Mouse (Mus musculus) megakaryocyte progenitor cell, adult 5-6 weeks (primary cell): ENCODE measurements at regions not wholly inside any gene's neighbourhood (a gene's known extent, or its start where the extent isn't known, plus 50 kb on each side); places are given as distances from the start of the nearest gene placed in this dataset.

Experiments
- ATAC-seq: replicated peaks from 2 replicates; pipeline ENCODE4 v1.8.0; 2016; ENCODE audit warnings: mild to moderate bottlenecking, moderate TSS enrichment, inconsistent platforms; ENCODE audit not compliant: poor library complexity

DNA sequence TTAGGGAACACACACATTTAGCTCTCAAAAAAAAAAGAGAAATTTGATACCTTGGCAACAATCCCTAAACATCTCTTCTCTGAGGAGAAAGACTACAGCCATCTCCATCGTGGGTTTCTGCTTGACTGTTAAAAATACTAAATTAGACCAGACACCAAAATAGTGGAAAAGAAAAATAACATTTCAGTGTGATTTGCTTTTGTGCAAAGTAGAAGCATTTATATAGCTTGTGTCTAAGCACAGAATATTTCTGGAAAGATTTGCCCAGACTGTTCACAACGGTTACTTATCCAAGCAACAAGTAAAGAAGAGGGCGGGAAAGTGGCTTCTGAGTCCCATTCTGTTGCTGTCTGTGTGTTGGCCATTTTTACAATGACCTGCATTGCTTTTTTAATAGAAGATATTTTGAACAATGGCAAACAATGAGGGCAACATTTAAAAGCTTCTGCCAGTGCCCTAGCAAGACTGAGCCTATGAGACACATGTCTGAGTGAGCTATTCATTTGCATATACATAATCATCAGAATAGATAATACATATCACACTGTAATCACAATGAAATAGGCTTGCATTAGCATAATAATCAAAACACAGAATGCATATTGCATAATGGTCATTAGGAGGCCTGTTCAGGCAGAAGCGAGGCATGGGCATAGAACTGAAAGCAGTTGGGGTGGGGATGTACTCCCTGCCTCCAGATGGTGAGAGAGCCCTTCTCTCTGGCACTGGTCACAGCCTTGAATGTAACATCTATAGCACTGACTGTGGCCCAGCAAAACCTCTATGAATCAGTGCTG is 159.5 kb upstream of the Irf2bp2 start:
- no peak for ATAC-seq

DNA sequence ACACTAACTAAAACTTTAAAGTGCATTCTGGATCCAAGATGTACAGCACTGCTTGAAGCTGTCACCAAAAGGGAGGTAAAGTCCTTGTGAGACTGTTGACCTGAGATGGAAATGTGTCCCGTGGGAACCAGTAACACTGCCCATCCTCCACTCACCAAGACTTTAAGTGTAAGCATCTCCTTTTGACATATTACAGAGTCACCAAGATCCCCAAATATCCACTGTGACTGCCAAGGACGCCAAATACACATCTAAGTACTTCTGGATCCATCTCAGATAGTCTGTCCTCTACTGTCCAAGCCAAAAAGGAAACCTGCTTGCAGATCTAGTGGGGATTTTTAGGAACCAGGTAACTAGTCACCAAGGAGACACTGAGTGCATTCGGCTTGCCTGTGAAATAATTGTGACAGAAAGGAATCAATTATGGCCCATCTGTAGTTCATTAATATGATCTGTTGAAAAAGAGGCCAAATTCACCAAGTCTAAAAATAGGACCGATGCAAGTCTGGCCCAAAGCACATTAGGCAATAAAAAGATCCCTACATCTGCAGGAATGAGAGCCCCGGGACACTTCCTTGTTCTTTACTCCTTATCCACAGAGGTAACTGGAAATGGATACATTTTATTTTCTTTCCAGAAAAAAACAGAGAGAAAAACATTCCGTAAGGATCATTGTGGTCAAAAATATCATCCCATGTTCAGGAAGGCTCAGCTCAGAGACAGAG is 157.8 kb upstream of the Irf2bp2 start:
- no peak for ATAC-seq

GRCm38 (mm10) chr8:126745992-126746775 is 152.4 kb upstream of the Irf2bp2 start:
- ATAC-seq: no peak

DNA sequence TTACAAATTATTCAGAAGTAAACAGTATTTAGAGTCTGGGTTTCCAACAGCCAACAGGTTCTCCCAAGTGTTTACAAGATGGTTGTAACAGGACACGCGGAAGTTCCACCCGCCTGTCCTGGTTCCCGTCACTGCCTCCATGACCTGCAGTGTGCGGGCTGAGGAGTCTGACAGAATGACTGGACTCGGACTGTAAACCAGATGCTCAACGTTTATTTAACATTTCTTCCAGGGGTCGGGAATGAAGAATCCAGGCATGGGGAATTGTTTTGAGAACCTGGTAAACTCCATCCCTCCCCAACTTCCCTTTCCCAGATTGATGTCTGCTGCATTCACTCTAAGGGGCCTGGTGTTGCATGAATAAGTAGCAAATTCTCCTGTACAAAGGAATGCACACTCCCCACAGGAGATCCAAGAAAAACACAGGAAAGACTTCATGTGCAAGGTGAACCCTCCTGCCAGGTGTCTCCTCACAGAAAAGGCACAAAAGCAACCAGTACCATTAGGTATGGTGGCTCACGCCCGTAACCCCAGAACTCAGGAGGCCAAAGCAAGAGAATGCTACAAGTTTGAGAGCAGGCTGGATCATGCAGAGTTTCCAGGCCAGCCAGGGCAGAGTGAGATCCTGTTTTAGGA is 151.1 kb upstream of the Irf2bp2 start:
- no peak for ATAC-seq

DNA sequence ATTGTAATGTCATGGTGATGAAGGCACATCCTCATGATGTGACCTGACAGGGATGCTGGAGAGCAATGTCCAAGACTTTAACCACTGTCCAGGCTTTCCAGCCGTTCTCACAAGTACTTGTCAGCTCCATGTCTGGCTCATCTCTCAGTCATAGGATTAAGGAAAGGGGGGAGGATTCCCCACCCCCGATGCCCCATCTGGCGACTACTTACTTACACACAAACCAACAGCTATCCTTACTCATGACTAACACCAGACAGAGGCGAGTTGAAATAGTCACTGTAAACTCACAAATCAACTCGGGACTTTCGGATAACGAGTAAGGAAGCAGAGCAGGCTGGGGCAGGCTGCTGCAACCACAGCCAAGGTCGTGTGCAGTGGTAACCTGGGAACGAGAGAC is 149.5 kb upstream of the Irf2bp2 start:
- no peak for ATAC-seq

GRCm38 (mm10) chr8:126742081-126742480 is 148.3 kb upstream of the Irf2bp2 start:
- ATAC-seq: no peak

GRCm38 (mm10) chr8:126741031-126741430 is 147.2 kb upstream of the Irf2bp2 start:
- ATAC-seq: no peak

DNA sequence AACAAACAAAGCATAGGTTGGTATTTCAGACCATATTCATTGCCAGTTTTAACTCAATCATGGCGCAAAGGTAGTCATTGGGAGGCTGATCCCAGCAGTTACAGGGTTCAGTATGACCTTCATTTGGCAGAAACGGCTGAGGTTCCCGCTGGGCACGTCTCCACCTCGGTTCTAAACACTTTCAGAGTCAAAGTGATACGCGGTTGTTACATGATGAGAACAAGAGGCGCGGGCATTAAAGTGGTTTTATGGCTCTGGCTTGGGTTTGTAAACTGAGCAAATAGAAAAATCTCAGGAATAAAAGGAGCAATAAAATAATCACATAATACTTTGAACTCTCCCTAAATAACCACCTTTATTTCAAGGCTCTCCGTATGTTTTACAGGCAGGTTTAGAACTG is 146.0 kb upstream of the Irf2bp2 start:
- ATAC-seq: no peak

DNA sequence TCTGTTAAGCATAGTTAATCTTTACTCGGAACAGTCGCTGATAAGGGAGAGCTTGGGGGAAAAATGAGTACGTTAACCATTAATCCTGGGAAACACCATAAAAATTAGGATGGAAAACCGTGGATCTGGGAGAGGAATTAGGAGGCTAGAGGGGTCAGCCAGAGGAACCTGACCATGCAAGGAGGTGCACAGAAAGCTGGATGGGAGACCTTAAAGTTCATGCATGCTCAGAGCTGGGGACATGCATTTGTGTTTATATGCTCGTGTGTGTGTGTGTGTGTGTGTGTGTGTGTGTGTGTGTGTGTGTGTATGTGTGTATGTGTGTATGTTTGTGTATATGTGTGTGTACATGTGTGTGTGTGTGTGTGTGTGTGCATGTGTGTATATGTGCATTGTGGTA is 143.2 kb upstream of the Irf2bp2 start:
- no peak for ATAC-seq

DNA sequence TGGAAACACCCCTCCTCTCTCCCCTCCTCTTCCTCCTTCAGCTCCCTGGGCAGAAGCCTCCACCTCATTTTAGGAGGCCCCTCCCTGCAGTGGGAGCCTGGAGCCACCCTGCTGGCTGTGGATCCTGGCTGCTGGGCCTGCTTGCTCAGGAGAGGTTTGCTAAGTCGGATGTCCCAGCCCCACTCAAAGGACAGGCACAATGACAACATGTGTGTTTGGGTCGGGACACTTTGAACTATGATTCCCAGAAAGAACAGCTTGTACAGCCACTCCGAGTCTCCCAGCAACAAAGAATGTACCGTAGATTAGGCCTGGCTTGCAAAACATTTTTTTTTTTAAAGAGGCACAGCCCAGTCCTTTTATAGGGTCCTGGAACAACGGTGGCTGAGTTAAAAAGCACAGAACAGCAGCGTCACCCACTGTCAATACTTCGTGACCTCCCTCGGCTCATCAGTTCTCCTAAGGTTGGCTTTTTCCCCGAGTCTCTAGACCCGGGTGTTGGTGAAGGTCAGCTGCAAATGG is 142.7 kb upstream of the Irf2bp2 start:
- ATAC-seq: peak; percentile 6; the same call in 1 of the 2 replicates

- peak; percentile 90 for ATAC-seq
Measured at GRCm38 (mm10) chr8:126735488-126736440, 142.0 kb upstream of the Irf2bp2 start.

GRCm38 (mm10) chr8:126734743-126735487 is 141.1 kb upstream of the Irf2bp2 start:
- no peak for ATAC-seq

GRCm38 (mm10) chr8:126733779-126734178 is 140.0 kb upstream of the Irf2bp2 start:
- ATAC-seq: no peak

DNA sequence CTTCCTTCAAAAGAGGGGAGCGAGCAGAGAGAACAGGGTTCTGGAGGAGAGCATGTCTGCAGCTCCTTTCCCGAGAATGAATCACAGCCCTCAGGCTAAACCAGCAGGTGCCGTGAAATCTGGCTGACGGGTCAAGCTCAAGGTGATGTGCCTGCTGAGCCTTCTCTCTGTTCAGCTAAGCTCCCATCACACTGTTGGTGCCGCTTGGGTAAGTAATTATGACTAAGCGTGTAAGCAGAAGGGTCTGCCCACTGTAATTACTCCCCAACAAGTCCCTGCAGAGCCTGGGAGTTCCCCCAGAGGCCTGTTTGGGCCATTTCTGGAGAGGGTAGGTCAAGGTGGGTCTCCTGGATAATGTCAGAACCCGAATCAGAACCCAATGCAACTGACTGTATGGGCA is 139.5 kb upstream of the Irf2bp2 start:
- ATAC-seq: no peak

DNA sequence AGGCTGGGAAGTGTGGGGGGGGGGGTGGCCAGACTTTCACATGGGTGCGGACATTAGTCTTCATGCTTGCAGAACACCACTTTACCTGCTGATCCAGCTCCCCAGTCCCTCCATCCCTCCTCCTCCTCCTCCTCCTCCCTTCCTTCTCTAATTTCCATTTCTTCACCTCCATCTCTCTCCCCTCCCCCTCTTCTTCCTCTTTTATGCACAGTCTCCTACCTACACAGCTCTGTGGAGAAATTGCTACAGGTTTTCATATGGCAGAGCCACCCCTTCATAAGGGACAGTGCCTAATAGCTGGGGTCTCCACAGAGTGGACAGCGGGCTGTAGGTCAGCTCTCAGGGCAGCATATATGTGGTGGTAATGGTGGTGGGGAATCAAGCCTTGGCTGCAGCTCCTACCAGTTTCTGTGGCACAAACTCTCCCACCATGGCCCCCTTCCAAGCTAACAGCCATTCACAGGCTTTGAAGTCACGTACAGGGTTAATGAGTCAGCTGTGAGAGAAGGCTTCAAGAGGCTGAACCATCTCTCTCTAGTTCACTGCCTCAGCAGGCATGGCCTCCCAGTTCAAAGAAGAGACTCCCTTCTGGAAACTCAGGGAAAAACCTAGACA is 136.3 kb upstream of the Irf2bp2 start:
- peak; percentile 57 for ATAC-seq

DNA sequence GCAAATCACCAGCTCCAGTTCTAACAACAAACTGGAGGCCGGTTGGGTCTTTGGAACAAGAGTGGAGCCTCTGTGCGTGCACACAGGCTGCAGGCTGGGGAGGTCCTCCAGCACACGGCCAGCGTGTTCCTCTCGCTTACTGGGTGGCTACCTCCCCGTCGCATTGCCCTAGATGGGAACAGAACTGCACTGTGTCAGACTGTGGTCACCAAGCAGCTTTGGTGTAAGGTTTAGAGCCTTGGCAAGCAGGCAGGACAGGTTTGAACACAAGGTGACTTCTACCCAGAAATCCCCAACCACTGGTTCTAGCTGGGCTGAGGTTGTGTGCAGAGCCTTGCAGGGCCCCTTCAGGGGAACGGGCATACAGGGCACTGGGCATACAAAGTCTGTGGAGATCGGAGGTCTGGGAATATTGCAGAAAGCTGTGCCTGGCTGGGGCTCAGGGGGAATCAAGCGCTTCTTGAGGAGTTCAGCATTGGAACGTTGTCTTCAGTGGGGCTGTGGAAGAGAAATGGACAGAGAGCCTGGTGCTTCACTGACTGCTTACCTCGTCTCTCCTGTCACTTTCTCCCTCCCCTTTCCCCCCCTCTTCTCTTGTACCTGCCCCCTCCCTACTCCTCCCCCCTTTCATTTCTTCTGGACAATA is 135.3 kb upstream of the Irf2bp2 start:
- ATAC-seq: no peak

GRCm38 (mm10) chr8:126728135-126728534 is 134.3 kb upstream of the Irf2bp2 start:
- ATAC-seq: no peak

DNA sequence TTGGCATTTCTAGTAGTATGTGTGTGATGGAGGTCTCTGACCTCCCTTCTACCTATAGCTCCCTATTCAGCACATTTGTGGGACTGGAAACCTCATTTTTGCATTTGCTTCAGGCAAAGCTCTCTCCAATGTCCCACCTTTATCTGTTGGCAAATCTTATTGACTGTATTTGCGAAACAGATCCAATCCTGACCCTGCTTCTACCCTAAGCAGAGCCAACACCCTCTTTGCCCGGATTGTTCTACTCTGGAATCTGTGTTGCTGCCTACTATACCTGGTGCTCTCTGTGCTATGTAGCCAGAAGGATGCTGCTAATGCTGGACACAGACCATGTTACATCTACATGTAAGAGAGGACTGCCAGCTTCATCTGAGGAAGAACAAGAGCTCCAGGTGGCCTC is 133.3 kb upstream of the Irf2bp2 start:
- ATAC-seq: no peak
